Mouse (Mus musculus) forebrain, embryonic 12.5 days (tissue): ENCODE results near the gene Ica1l. TPM values are rescaled to one million over a fixed set of nuclear protein-coding genes. Genes with fewer than 3 reads are reported as not detected.

Source experiments
- ATAC-seq: fragments of 200-750 bp; cut with Nextera tagmentation; 2 replicates; pipeline ENCODE4 v1.8.0; 2017; ENCODE audit warnings: moderate TSS enrichment; ENCODE audit not compliant: low FRiP score
- H3K27ac ChIP-seq: fragments of 300-500 bp; sonication (generic); 2 replicates; pipeline ENCODE4 v1.5.1; 2016; ENCODE audit warnings: mild to moderate bottlenecking
- H3K27me3 ChIP-seq: fragments of 300-500 bp; sonication (generic); 2 replicates; pipeline ENCODE4 v1.6.1; 2016; ENCODE audit warnings: mild to moderate bottlenecking
- H3K36me3 ChIP-seq: fragments of 300-500 bp; sonication (generic); replicated peaks from 2 replicates; pipeline ENCODE4 v1.6.1; 2016; ENCODE audit warnings: mild to moderate bottlenecking
- H3K4me1 ChIP-seq: fragments of 300-500 bp; sonication (generic); 2 replicates; pipeline ENCODE4 v1.6.1; 2016
- H3K4me2 ChIP-seq: fragments of 300-500 bp; sonication (generic); 2 replicates; pipeline ENCODE4 v1.6.1; 2016; ENCODE audit warnings: mild to moderate bottlenecking, moderate library complexity
- H3K4me3 ChIP-seq: fragments of 300-500 bp; sonication (generic); replicated peaks from 2 replicates; pipeline ENCODE4 v1.5.1; 2016; ENCODE audit warnings: mild to moderate bottlenecking
- H3K9ac ChIP-seq: fragments of 300-500 bp; sonication (generic); 2 replicates; pipeline ENCODE4 v1.6.1; 2016; ENCODE audit warnings: mild to moderate bottlenecking
- H3K9me3 ChIP-seq: fragments of 300-500 bp; sonication (generic); 2 replicates; pipeline ENCODE4 v1.6.1; 2016
- WGBS: fragments of 180-500 bp; shearing (Covaris S2); methylation state at CpG from one replicate; pipeline ENCODE4 v1.1.7; 2016; 5-methylcytosine and 5-hydroxymethylcytosine counted together
- polyA plus RNA-seq: library from polyadenylated mRNA; unstranded; fragments of >200 nt; fragmentation: Nextera tagmentation; extraction: Ambion mirVana; gene quantifications from 2 replicates; pipeline ENCODE4 v1.2.1, GENCODE M21; 2016

Ica1l gene
- polyA plus RNA-seq, 1 experiment from 2014 or later, result 6.2 TPM

GRCm38 (mm10) chr1:60015511-60015910 lies 27.5 kb downstream of the Ica1l start:
- ATAC-seq, result no peak
- H3K27ac ChIP-seq, result no peak overlapping the region
- no peak overlapping the region for H3K4me3 ChIP-seq
- no peak overlapping the region for H3K9ac ChIP-seq
- 90% methylated on average over 6 of the region's 6 CpGs for WGBS
- H3K4me2 ChIP-seq, result no peak overlapping the region
- no peaks in the 10 kb centered on the region for H3K36me3 ChIP-seq
- H3K9me3 ChIP-seq, result no peaks in the 10 kb centered on the region
- no peaks in the 10 kb centered on the region for H3K27me3 ChIP-seq
- H3K4me1 ChIP-seq, result no peaks in the 10 kb centered on the region

- Histone ChIP-seq H3K9me3 (no peaks in the 10 kb centered on the region), H3K4me2 (no peak overlapping the region), H3K9ac (no peak overlapping the region), H3K27me3 (no peaks in the 10 kb centered on the region), H3K36me3 (no peaks in the 10 kb centered on the region), H3K4me1 (no peaks in the 10 kb centered on the region), H3K4me3 (no peak overlapping the region), H3K27ac (no peak overlapping the region)
- ATAC-seq, result no peak
- 93% methylated on average over 10 of the region's 10 CpGs for WGBS
Measured at GRCm38 (mm10) chr1:60013779-60014178, 29.2 kb downstream of the Ica1l start.

- Histone ChIP-seq H3K27me3 (no peaks in the 10 kb centered on the region), H3K9me3 (no peaks in the 10 kb centered on the region), H3K27ac (no peak overlapping the region), H3K4me3 (no peak overlapping the region), H3K9ac (no peak overlapping the region), H3K36me3 (no peaks in the 10 kb centered on the region), H3K4me1 (no peaks in the 10 kb centered on the region), H3K4me2 (no peak overlapping the region)
- 81% methylated on average over 2 of the region's 2 CpGs for WGBS
- ATAC-seq, result no peak
Measured at GRCm38 (mm10) chr1:60008743-60009142, 34.2 kb downstream of the Ica1l start.

GRCm38 (mm10) chr1:60007337-60007736 lies 35.6 kb downstream of the Ica1l start:
- no peaks in the 10 kb centered on the region for H3K4me1 ChIP-seq
- H3K27ac ChIP-seq, result no peak overlapping the region
- H3K9ac ChIP-seq, result no peak overlapping the region
- no peaks in the 10 kb centered on the region for H3K9me3 ChIP-seq
- no peak overlapping the region for H3K4me3 ChIP-seq
- H3K27me3 ChIP-seq, result no peaks in the 10 kb centered on the region
- H3K36me3 ChIP-seq, result no peaks in the 10 kb centered on the region
- H3K4me2 ChIP-seq, result no peak overlapping the region
- no peak for ATAC-seq
- 95% methylated on average over 10 of the region's 10 CpGs for WGBS

- Histone ChIP-seq H3K4me1 (no peaks in the 10 kb centered on the region), H3K27me3 (no peaks in the 10 kb centered on the region), H3K9me3 (no peaks in the 10 kb centered on the region), H3K4me2 (no peak overlapping the region), H3K36me3 (no peaks in the 10 kb centered on the region), H3K4me3 (no peak overlapping the region), H3K9ac (no peak overlapping the region), H3K27ac (no peak overlapping the region)
- no peak for ATAC-seq
- 71% methylated on average over 2 of the region's 2 CpGs for WGBS
Measured at GRCm38 (mm10) chr1:60000319-60000718, 42.7 kb downstream of the Ica1l start.

GRCm38 (mm10) chr1:59997352-59997751 lies 45.6 kb downstream of the Ica1l start:
- no peaks in the 10 kb centered on the region for H3K9me3 ChIP-seq
- H3K9ac ChIP-seq, result no peak overlapping the region
- H3K36me3 ChIP-seq, result no peaks in the 10 kb centered on the region
- H3K4me3 ChIP-seq, result no peak overlapping the region
- no peak overlapping the region for H3K27ac ChIP-seq
- H3K27me3 ChIP-seq, result no peaks in the 10 kb centered on the region
- 83% methylated on average over 5 of the region's 5 CpGs for WGBS
- no peaks in the 10 kb centered on the region for H3K4me1 ChIP-seq
- no peak overlapping the region for H3K4me2 ChIP-seq
- no peak for ATAC-seq

GRCm38 (mm10) chr1:59995646-59996045 lies 47.3 kb downstream of the Ica1l start:
- no peak overlapping the region for H3K4me3 ChIP-seq
- 0 out of 2 replicates have a peak, but pooled peaks cover 4% of the 10 kb centered on the region for H3K36me3 ChIP-seq
- H3K27me3 ChIP-seq, result no peaks in the 10 kb centered on the region
- ATAC-seq, result no peak
- no peaks in the 10 kb centered on the region for H3K4me1 ChIP-seq
- H3K27ac ChIP-seq, result no peak overlapping the region
- no peaks in the 10 kb centered on the region for H3K9me3 ChIP-seq
- 60% methylated on average over 3 of the region's 3 CpGs for WGBS
- no peak overlapping the region for H3K9ac ChIP-seq
- H3K4me2 ChIP-seq, result no peak overlapping the region

- H3K9ac ChIP-seq, result no peak overlapping the region
- WGBS, result 93% methylated on average over 3 of the region's 3 CpGs
Measured at GRCm38 (mm10) chr1:59987399-59988040, 55.5 kb downstream of the Ica1l start.

GRCm38 (mm10) chr1:59986626-59987025 lies 56.4 kb downstream of the Ica1l start:
- no peak for ATAC-seq
- H3K4me3 ChIP-seq, result no peak overlapping the region
- H3K27me3 ChIP-seq, result no peaks in the 10 kb centered on the region
- H3K9me3 ChIP-seq, result no peaks in the 10 kb centered on the region
- H3K4me1 ChIP-seq, result no peaks in the 10 kb centered on the region
- no peak overlapping the region for H3K4me2 ChIP-seq
- H3K27ac ChIP-seq, result no peak overlapping the region
- H3K9ac ChIP-seq, result no peak overlapping the region
- H3K36me3 ChIP-seq, result peaks cover 34% of the 10 kb centered on the region

More at GRCm38 (mm10) chr1:59987399-59988040, 55.5 kb downstream of the Ica1l start:
- Histone ChIP-seq H3K4me3 (no peak overlapping the region), H3K27ac (no peak overlapping the region), H3K4me2 (no peak overlapping the region), H3K36me3 (peaks cover 26% of the 10 kb centered on the region), H3K27me3 (no peaks in the 10 kb centered on the region), H3K9me3 (no peaks in the 10 kb centered on the region), H3K4me1 (no peaks in the 10 kb centered on the region)
- no peak for ATAC-seq

- H3K27ac ChIP-seq, result no peak overlapping the region
- H3K4me1 ChIP-seq, result no peaks in the 10 kb centered on the region
- 91% methylated on average over 4 of the region's 4 CpGs for WGBS
- H3K36me3 ChIP-seq, result peaks cover 27% of the 10 kb centered on the region
- no peak overlapping the region for H3K9ac ChIP-seq
- no peak for ATAC-seq
- no peak overlapping the region for H3K4me2 ChIP-seq
- no peaks in the 10 kb centered on the region for H3K27me3 ChIP-seq
- H3K9me3 ChIP-seq, result no peaks in the 10 kb centered on the region
- no peak overlapping the region for H3K4me3 ChIP-seq
Measured at GRCm38 (mm10) chr1:59967291-59967690, 75.7 kb downstream of the Ica1l start.

- ATAC-seq, result no peak
- Histone ChIP-seq H3K4me1 (no peaks in the 10 kb centered on the region), H3K27ac (no peak overlapping the region), H3K4me3 (no peak overlapping the region), H3K9ac (no peak overlapping the region), H3K9me3 (no peaks in the 10 kb centered on the region), H3K36me3 (peaks cover 21% of the 10 kb centered on the region), H3K4me2 (no peak overlapping the region), H3K27me3 (no peaks in the 10 kb centered on the region)
- WGBS, result 89% methylated on average over 6 of the region's 6 CpGs
Measured at GRCm38 (mm10) chr1:59966171-59966785, 76.7 kb downstream of the Ica1l start.

GRCm38 (mm10) chr1:59959941-59960340 lies 83.0 kb downstream of the Ica1l start:
- Histone ChIP-seq H3K4me1 (no peaks in the 10 kb centered on the region), H3K27me3 (no peaks in the 10 kb centered on the region), H3K27ac (no peak overlapping the region), H3K4me3 (no peak overlapping the region), H3K9me3 (no peaks in the 10 kb centered on the region), H3K4me2 (no peak overlapping the region), H3K9ac (no peak overlapping the region), H3K36me3 (peaks cover 18% of the 10 kb centered on the region; the same call in 1 of the 2 replicates)
- WGBS, result 96% methylated on average over 1 of the region's 1 CpGs
- no peak for ATAC-seq

- ATAC-seq, result no peak
- H3K4me1 ChIP-seq, result no peaks in the 10 kb centered on the region
- H3K36me3 ChIP-seq, result peaks cover 9% of the 10 kb centered on the region; the same call in 1 of the 2 replicates
- no peak overlapping the region for H3K9ac ChIP-seq
- 82% methylated on average over 3 of the region's 3 CpGs for WGBS
- no peaks in the 10 kb centered on the region for H3K9me3 ChIP-seq
- no peaks in the 10 kb centered on the region for H3K27me3 ChIP-seq
- no peak overlapping the region for H3K4me2 ChIP-seq
- H3K27ac ChIP-seq, result no peak overlapping the region
- no peak overlapping the region for H3K4me3 ChIP-seq
Measured at GRCm38 (mm10) chr1:59957206-59957605, 85.8 kb downstream of the Ica1l start.
